Mouse (Mus musculus): ENCODE results near the gene Srpx2. TPM values are rescaled to one million over a fixed set of nuclear protein-coding genes. Genes with fewer than 3 reads are reported as not detected.
A peak's percentile ranks its signal among the peaks of the same experiment; 100 is the strongest.

Srpx2 gene
- polyA plus RNA-seq (2015; fragmentation: Nextera tagmentation; extraction: Ambion mirVana), result 7.6 and 7.9 TPM in 2 replicates

- Histone ChIP-seq H3K4me2 (no peak within 1 kb of the TSS; the same call in 1 of the 2 replicates), H3K9me3 (replicated peaks) (no peaks in the 10 kb centered on the region), H3K36me3 (no peaks in the 10 kb centered on the region), H3K4me1 (replicated peaks) (0 out of 2 replicates have a peak, but pooled peaks cover 5% of the 10 kb centered on the region), H3K4me3 (0 out of 2 replicates have a peak within 1 kb of the TSS, but pooled peaks have one; percentile 5), H3K27ac (no peak within 1 kb of the TSS), H3K27me3 (no peaks in the 10 kb centered on the region), H3K9ac (no peak within 1 kb of the TSS)
- ATAC-seq (replicated peaks; ENCODE audit: insufficient number of reproducible peaks, insufficient read depth, low FRiP score, low read depth), result no peak
- WGBS, result 15% methylated on average over 3 of the region's 3 CpGs
Observed at GRCm38 (mm10) chrX:133908261-133908660, at the start of gene Srpx2. Srpx2 (plus strand) TSS chrX:133908426.

GRCm38 (mm10) chrX:133869743-133870142 is 38.5 kb upstream of the Srpx2 start:
- H3K9ac ChIP-seq, result no peak overlapping the region
- H3K36me3 ChIP-seq, result no peaks in the 10 kb centered on the region
- no peaks in the 10 kb centered on the region for H3K4me1 ChIP-seq (replicated peaks)
- H3K27me3 ChIP-seq, result no peaks in the 10 kb centered on the region
- H3K4me2 ChIP-seq, result no peak overlapping the region
- H3K27ac ChIP-seq, result no peak overlapping the region
- H3K4me3 ChIP-seq, result no peak overlapping the region
- 79% methylated on average over 6 of the region's 6 CpGs for WGBS
- H3K9me3 ChIP-seq (replicated peaks), result no peaks in the 10 kb centered on the region
- no peak for ATAC-seq (replicated peaks; ENCODE audit: insufficient number of reproducible peaks, insufficient read depth, low FRiP score, low read depth)

GRCm38 (mm10) chrX:133887308-133887707 is 20.9 kb upstream of the Srpx2 start:
- no peak for ATAC-seq (replicated peaks; ENCODE audit: insufficient number of reproducible peaks, insufficient read depth, low FRiP score, low read depth)
- WGBS, result 83% methylated on average over 3 of the region's 3 CpGs
- no peaks in the 10 kb centered on the region for H3K27me3 ChIP-seq

GRCm38 (mm10) chrX:133888111-133888510 is 20.1 kb upstream of the Srpx2 start:
- no peak overlapping the region for H3K27ac ChIP-seq
- 80% methylated on average over 5 of the region's 5 CpGs for WGBS
- no peak overlapping the region for H3K9ac ChIP-seq
- no peaks in the 10 kb centered on the region for H3K9me3 ChIP-seq (replicated peaks)
- no peak overlapping the region for H3K4me3 ChIP-seq
- no peak overlapping the region for H3K4me2 ChIP-seq
- H3K27me3 ChIP-seq, result no peaks in the 10 kb centered on the region
- ATAC-seq (replicated peaks; ENCODE audit: insufficient number of reproducible peaks, insufficient read depth, low FRiP score, low read depth), result no peak
- no peaks in the 10 kb centered on the region; the same call in 1 of the 2 replicates for H3K36me3 ChIP-seq
- no peaks in the 10 kb centered on the region for H3K4me1 ChIP-seq (replicated peaks)

More at GRCm38 (mm10) chrX:133887308-133887707, 20.9 kb upstream of the Srpx2 start:
- Histone ChIP-seq H3K27ac (no peak overlapping the region), H3K4me3 (no peak overlapping the region), H3K9ac (no peak overlapping the region), H3K36me3 (no peaks in the 10 kb centered on the region; the same call in 1 of the 2 replicates), H3K4me1 (replicated peaks) (no peaks in the 10 kb centered on the region), H3K4me2 (no peak overlapping the region), H3K9me3 (replicated peaks) (no peaks in the 10 kb centered on the region)

GRCm38 (mm10) chrX:133898014-133898542 is 10.1 kb upstream of the Srpx2 start, which contains the start of gene Tspan6:
Tspan6 (minus strand) TSS chrX:133898429.
- Histone ChIP-seq H3K36me3 (no peaks in the 10 kb centered on the region), H3K27ac (peak within 1 kb of the TSS; percentile 31; the same call in 1 of the 2 replicates), H3K4me2 (peak within 1 kb of the TSS; percentile 66), H3K4me1 (replicated peaks) (no peaks in the 10 kb centered on the region), H3K4me3 (peak within 1 kb of the TSS; percentile 61), H3K9ac (peak within 1 kb of the TSS; percentile 62), H3K9me3 (replicated peaks) (no peaks in the 10 kb centered on the region), H3K27me3 (no peaks in the 10 kb centered on the region)
- ATAC-seq (replicated peaks; ENCODE audit: insufficient number of reproducible peaks, insufficient read depth, low FRiP score, low read depth), result peak; percentile 75
- 25% methylated on average over 33 of the region's 33 CpGs for WGBS

- no peaks in the 10 kb centered on the region for H3K27me3 ChIP-seq
- ATAC-seq (replicated peaks; ENCODE audit: insufficient number of reproducible peaks, insufficient read depth, low FRiP score, low read depth), result no peak
- no peaks in the 10 kb centered on the region for H3K36me3 ChIP-seq
- WGBS, result 27% methylated on average over 10 of the region's 10 CpGs
- 0 out of 2 replicates have a peak, but pooled peaks cover 8% of the 10 kb centered on the region for H3K4me1 ChIP-seq (replicated peaks)
- peak overlapping the region; percentile 58 for H3K27ac ChIP-seq
- no peaks in the 10 kb centered on the region for H3K9me3 ChIP-seq (replicated peaks)
- no peak overlapping the region for H3K4me3 ChIP-seq
- 0 out of 2 replicates have a peak overlapping the region, but pooled peaks have one; percentile 25 for H3K4me2 ChIP-seq
- H3K9ac ChIP-seq, result no peak overlapping the region
Observed at GRCm38 (mm10) chrX:133911397-133912103, 3.3 kb downstream of the Srpx2 start.

- WGBS, result 76% methylated on average over 3 of the region's 3 CpGs
- H3K4me3 ChIP-seq, result no peak overlapping the region
- H3K27me3 ChIP-seq, result no peaks in the 10 kb centered on the region
- H3K4me2 ChIP-seq, result no peak overlapping the region
- no peak overlapping the region for H3K9ac ChIP-seq
- ATAC-seq (replicated peaks; ENCODE audit: insufficient number of reproducible peaks, insufficient read depth, low FRiP score, low read depth), result no peak
- H3K9me3 ChIP-seq (replicated peaks), result no peaks in the 10 kb centered on the region
- H3K36me3 ChIP-seq, result no peaks in the 10 kb centered on the region
- H3K4me1 ChIP-seq (replicated peaks), result 0 out of 2 replicates have a peak, but pooled peaks cover 8% of the 10 kb centered on the region
- H3K27ac ChIP-seq, result no peak overlapping the region
Observed at GRCm38 (mm10) chrX:133913006-133913405, 4.8 kb downstream of the Srpx2 start.

- ATAC-seq (replicated peaks; ENCODE audit: insufficient number of reproducible peaks, insufficient read depth, low FRiP score, low read depth), result peak; percentile 75; the same call in 1 of the 2 replicates
- H3K4me2 ChIP-seq, result no peak overlapping the region
- 0 out of 2 replicates have a peak, but pooled peaks cover 8% of the 10 kb centered on the region for H3K4me1 ChIP-seq (replicated peaks)
- peak overlapping the region; percentile 41 for H3K27ac ChIP-seq
- H3K27me3 ChIP-seq, result no peaks in the 10 kb centered on the region
- no peak overlapping the region for H3K9ac ChIP-seq
- no peak overlapping the region for H3K4me3 ChIP-seq
- H3K9me3 ChIP-seq (replicated peaks), result no peaks in the 10 kb centered on the region
- H3K36me3 ChIP-seq, result no peaks in the 10 kb centered on the region
- 30% methylated on average over 7 of the region's 7 CpGs for WGBS
Observed at GRCm38 (mm10) chrX:133914219-133914618, 6.0 kb downstream of the Srpx2 start.

GRCm38 (mm10) chrX:133921187-133921586 is 13.0 kb downstream of the Srpx2 start:
- Histone ChIP-seq H3K9ac (no peak overlapping the region), H3K27me3 (no peaks in the 10 kb centered on the region), H3K9me3 (replicated peaks) (no peaks in the 10 kb centered on the region), H3K36me3 (no peaks in the 10 kb centered on the region), H3K4me2 (no peak overlapping the region), H3K4me3 (no peak overlapping the region), H3K27ac (no peak overlapping the region), H3K4me1 (replicated peaks) (no peaks in the 10 kb centered on the region)
- no peak for ATAC-seq (replicated peaks; ENCODE audit: insufficient number of reproducible peaks, insufficient read depth, low FRiP score, low read depth)
- WGBS, result 50% methylated on average over 4 of the region's 4 CpGs

GRCm38 (mm10) chrX:133926760-133927159 is 18.5 kb downstream of the Srpx2 start:
- ATAC-seq (replicated peaks; ENCODE audit: insufficient number of reproducible peaks, insufficient read depth, low FRiP score, low read depth), result no peak
- WGBS, result 69% methylated on average over 5 of the region's 5 CpGs

GRCm38 (mm10) chrX:133931302-133932013 is 23.2 kb downstream of the Srpx2 start:
- 51% methylated on average over 12 of the region's 12 CpGs for WGBS
- no peaks in the 10 kb centered on the region for H3K9me3 ChIP-seq (replicated peaks)
- H3K27ac ChIP-seq, result no peak overlapping the region
- H3K27me3 ChIP-seq, result no peaks in the 10 kb centered on the region
- H3K4me1 ChIP-seq (replicated peaks), result no peaks in the 10 kb centered on the region
- H3K9ac ChIP-seq, result no peak overlapping the region
- no peak overlapping the region for H3K4me2 ChIP-seq
- H3K4me3 ChIP-seq, result no peak overlapping the region
- H3K36me3 ChIP-seq, result no peaks in the 10 kb centered on the region
- ATAC-seq (replicated peaks; ENCODE audit: insufficient number of reproducible peaks, insufficient read depth, low FRiP score, low read depth), result no peak

More at GRCm38 (mm10) chrX:133926760-133927159, 18.5 kb downstream of the Srpx2 start:
- H3K9me3 ChIP-seq (replicated peaks), result no peaks in the 10 kb centered on the region
- no peak overlapping the region for H3K4me3 ChIP-seq
- H3K4me1 ChIP-seq (replicated peaks), result no peaks in the 10 kb centered on the region
- no peak overlapping the region for H3K4me2 ChIP-seq
- H3K36me3 ChIP-seq, result no peaks in the 10 kb centered on the region
- no peak overlapping the region for H3K9ac ChIP-seq
- H3K27ac ChIP-seq, result no peak overlapping the region
- no peaks in the 10 kb centered on the region for H3K27me3 ChIP-seq

Data from heart, embryonic 15.5 days (tissue).